Mouse (Mus musculus) lung, embryonic 14.5 days (tissue): ENCODE results near the gene Dennd1b. TPM values are rescaled to one million over a fixed set of nuclear protein-coding genes. Genes with fewer than 3 reads are reported as not detected.
A peak's percentile ranks its signal among the peaks of the same experiment; 100 is the strongest.

Experiments used
- ATAC-seq: fragments of 200-750 bp; cut with Nextera tagmentation; 2 replicates; pipeline ENCODE4 v1.8.0; 2017; ENCODE audit warnings: mild to moderate bottlenecking, moderate TSS enrichment, moderate library complexity; ENCODE audit not compliant: insufficient read depth
- DNase-seq: peaks from one replicate; pipeline ENCODE4 v3.0.0-alpha.2; 2015
- H3K27ac ChIP-seq: fragments of 300-500 bp; sonication (generic); 2 replicates; pipeline ENCODE4 v1.5.1; 2014; ENCODE audit warnings: low read depth, mild to moderate bottlenecking, moderate library complexity
- H3K27me3 ChIP-seq: fragments of 300-500 bp; sonication (generic); 2 replicates; pipeline ENCODE4 v1.6.1; 2014; ENCODE audit warnings: low read length, control low read depth; ENCODE audit not compliant: insufficient read depth
- H3K36me3 ChIP-seq: fragments of 300-500 bp; sonication (generic); 2 replicates; pipeline ENCODE4 v1.6.1; 2014; ENCODE audit warnings: control low read depth; ENCODE audit not compliant: insufficient read depth
- H3K4me1 ChIP-seq: fragments of 300-500 bp; sonication (generic); 2 replicates; pipeline ENCODE4 v1.6.1; 2014; ENCODE audit warnings: antibody characterized with exemption, control low read depth; ENCODE audit not compliant: insufficient read depth
- H3K4me2 ChIP-seq: fragments of 300-500 bp; sonication (generic); 2 replicates; pipeline ENCODE4 v1.6.1; 2014; ENCODE audit warnings: mild to moderate bottlenecking
- H3K4me3 ChIP-seq: fragments of 300-500 bp; sonication (generic); 2 replicates; pipeline ENCODE4 v1.5.1; 2014; ENCODE audit warnings: low read depth, low read length
- H3K9ac ChIP-seq: fragments of 300-500 bp; sonication (generic); 2 replicates; pipeline ENCODE4 v1.6.1; 2014
- H3K9me3 ChIP-seq: fragments of 300-500 bp; sonication (generic); 2 replicates; pipeline ENCODE4 v1.6.1; 2016; ENCODE audit warnings: low read depth, low read length, control low read depth
- CTCF ChIP-seq: IDR thresholded peaks from 2 replicates; pipeline ENCODE4 v1.5.1; 2016; ENCODE audit warnings: antibody characterized with exemption, low read depth
- WGBS: fragments of 180-500 bp; shearing (Covaris S2); extraction: QIAGEN DNeasy Blood & Tissue Kit; methylation state at CpG from one replicate; pipeline ENCODE4 v1.1.7; 2014; 5-methylcytosine and 5-hydroxymethylcytosine counted together
- polyA plus RNA-seq: library from polyadenylated mRNA; unstranded; fragments of >200 nt; fragmentation: Nextera tagmentation; extraction: Ambion mirVana; gene quantifications from 2 replicates; pipeline ENCODE4 v1.2.1, GENCODE M21; 2014

The Dennd1b gene
- polyA plus RNA-seq, 1 experiment from 2014 or later: 10.8 TPM

DNA sequence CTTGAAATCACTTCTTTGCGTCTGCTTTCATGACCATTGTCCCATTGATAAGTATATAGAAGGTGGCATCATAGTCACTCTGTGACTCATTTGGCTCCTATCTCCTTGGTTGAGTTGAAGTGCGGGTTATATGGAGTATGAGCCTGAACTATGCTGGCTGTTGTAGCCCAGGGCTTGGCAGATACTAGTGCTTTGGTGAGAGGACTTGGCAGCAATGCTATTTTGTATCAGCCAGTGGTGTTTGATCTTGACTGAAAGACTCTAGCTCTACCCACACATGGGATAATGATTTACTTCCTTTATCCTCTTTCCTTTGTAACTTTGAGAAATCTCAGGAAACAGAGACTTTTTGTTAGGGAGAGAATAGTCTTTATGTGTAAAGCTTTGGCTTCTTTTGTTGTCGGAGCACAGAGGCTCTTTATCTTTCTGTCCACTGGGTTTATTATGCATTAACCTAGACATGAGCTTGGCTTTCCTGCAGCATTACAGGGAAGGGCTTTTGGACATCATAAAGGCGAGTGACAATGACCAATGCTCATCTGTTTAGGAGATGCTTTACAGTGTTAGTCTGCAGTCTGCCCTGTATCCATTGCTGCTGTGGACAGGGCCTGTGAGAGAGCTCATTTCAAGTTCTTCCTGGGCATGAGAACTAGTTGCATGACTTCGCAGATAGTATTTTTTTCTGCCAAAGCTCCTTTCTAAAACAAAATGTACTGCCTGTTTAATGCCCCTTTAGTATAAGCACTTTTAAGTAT is 29.3 kb downstream of the Dennd1b start:
- 68% methylated on average over 5 of the region's 5 CpGs for WGBS
- no peak overlapping the region for H3K4me3 ChIP-seq
- peak; percentile 45 for DNase-seq
- H3K27ac ChIP-seq: no peak overlapping the region
- no peaks in the 10 kb centered on the region for H3K27me3 ChIP-seq
- no peak for TF ChIP-seq CTCF
- no peak overlapping the region for H3K9ac ChIP-seq
- ATAC-seq: peak; percentile 75
- no peaks in the 10 kb centered on the region for H3K4me1 ChIP-seq
- H3K4me2 ChIP-seq: no peak overlapping the region
- H3K9me3 ChIP-seq: no peaks in the 10 kb centered on the region
- no peaks in the 10 kb centered on the region for H3K36me3 ChIP-seq

GRCm38 (mm10) chr1:138995621-138996380 is 32.6 kb downstream of the Dennd1b start:
- no peak for ATAC-seq
- no peak overlapping the region for H3K4me2 ChIP-seq
- no peaks in the 10 kb centered on the region for H3K4me1 ChIP-seq
- WGBS: 71% methylated on average over 6 of the region's 6 CpGs
- H3K9ac ChIP-seq: no peak overlapping the region
- H3K27me3 ChIP-seq: no peaks in the 10 kb centered on the region
- no peak for DNase-seq
- H3K36me3 ChIP-seq: no peaks in the 10 kb centered on the region
- no peak overlapping the region for H3K4me3 ChIP-seq
- H3K9me3 ChIP-seq: no peaks in the 10 kb centered on the region
- TF ChIP-seq CTCF: no peak
- no peak overlapping the region for H3K27ac ChIP-seq

- Histone ChIP-seq H3K9ac (no peak overlapping the region), H3K9me3 (no peaks in the 10 kb centered on the region), H3K4me3 (no peak overlapping the region), H3K27ac (no peak overlapping the region), H3K27me3 (no peaks in the 10 kb centered on the region), H3K36me3 (no peaks in the 10 kb centered on the region), H3K4me1 (no peaks in the 10 kb centered on the region), H3K4me2 (no peak overlapping the region)
- no peak for TF ChIP-seq CTCF
- 78% methylated on average over 2 of the region's 2 CpGs for WGBS
- ATAC-seq (no peak), DNase-seq (no peak)
Observed at GRCm38 (mm10) chr1:138996663-138997062, 33.4 kb downstream of the Dennd1b start.

- DNase-seq: no peak
- no peak overlapping the region for H3K4me3 ChIP-seq
- TF ChIP-seq CTCF: no peak
Observed at GRCm38 (mm10) chr1:139000675-139001379, 37.6 kb downstream of the Dennd1b start.

DNA sequence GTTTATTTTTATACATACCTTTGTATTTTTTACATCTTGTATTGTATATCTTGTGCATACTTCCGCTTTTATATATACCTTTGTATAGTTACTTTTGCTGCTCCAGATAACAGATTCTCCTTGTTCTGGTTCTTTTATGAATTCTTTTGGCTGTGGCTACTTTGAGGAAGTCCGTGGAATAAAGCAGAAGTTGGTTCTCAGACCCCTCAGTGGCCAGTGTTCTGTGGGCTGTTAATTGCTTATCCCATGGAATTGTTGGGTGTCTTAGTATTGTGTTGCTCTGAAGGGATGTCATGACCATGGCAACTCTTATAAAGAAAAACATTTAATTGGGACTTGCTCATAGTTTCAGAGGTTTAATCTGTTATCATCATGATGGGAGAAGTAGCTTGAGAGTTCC is 40.3 kb downstream of the Dennd1b start:
- no peak overlapping the region for H3K4me3 ChIP-seq
- H3K27ac ChIP-seq: no peak overlapping the region
- H3K9me3 ChIP-seq: no peaks in the 10 kb centered on the region
- no peak for DNase-seq
- TF ChIP-seq CTCF: no peak
- no peaks in the 10 kb centered on the region for H3K27me3 ChIP-seq
- H3K36me3 ChIP-seq: no peaks in the 10 kb centered on the region
- no peaks in the 10 kb centered on the region for H3K4me1 ChIP-seq
- WGBS: 80% methylated on average over 2 of the region's 2 CpGs
- H3K4me2 ChIP-seq: no peak overlapping the region
- H3K9ac ChIP-seq: no peak overlapping the region
- no peak for ATAC-seq

More at GRCm38 (mm10) chr1:139000675-139001379, 37.6 kb downstream of the Dennd1b start:
- H3K27me3 ChIP-seq: no peaks in the 10 kb centered on the region
- H3K4me2 ChIP-seq: no peak overlapping the region
- H3K27ac ChIP-seq: no peak overlapping the region
- WGBS: 55% methylated on average over 9 of the region's 9 CpGs
- H3K9ac ChIP-seq: no peak overlapping the region
- no peaks in the 10 kb centered on the region for H3K4me1 ChIP-seq
- no peak for ATAC-seq
- H3K9me3 ChIP-seq: no peaks in the 10 kb centered on the region
- H3K36me3 ChIP-seq: no peaks in the 10 kb centered on the region

DNA sequence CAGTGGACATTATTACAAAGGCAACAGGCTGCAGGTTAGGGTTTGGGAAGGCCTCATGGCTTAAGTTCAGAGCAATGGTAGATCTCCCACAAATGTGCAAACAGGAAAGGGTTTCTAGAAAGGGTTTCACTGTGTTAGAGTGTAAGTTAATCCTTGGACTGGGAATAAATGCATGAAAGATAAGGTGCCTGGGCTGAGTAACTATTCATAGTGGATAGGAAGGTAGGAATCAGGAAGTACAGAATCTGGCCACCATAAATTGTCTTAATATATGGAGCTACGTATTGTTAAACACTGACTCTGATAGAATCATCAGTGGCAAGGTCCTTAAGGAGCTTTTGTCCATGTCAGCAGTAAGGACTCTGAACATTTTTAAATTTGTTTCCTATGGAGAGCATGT is 42.8 kb downstream of the Dennd1b start:
- H3K9me3 ChIP-seq: no peaks in the 10 kb centered on the region
- H3K4me1 ChIP-seq: no peaks in the 10 kb centered on the region
- no peak overlapping the region for H3K27ac ChIP-seq
- no peaks in the 10 kb centered on the region for H3K27me3 ChIP-seq
- H3K36me3 ChIP-seq: no peaks in the 10 kb centered on the region
- no peak overlapping the region for H3K4me3 ChIP-seq
- H3K4me2 ChIP-seq: no peak overlapping the region
- H3K9ac ChIP-seq: no peak overlapping the region
- 79% methylated on average over 1 of the region's 1 CpGs for WGBS
- no peak for ATAC-seq
- no peak for DNase-seq
- TF ChIP-seq CTCF: no peak

- Histone ChIP-seq H3K9me3 (no peaks in the 10 kb centered on the region), H3K36me3 (no peaks in the 10 kb centered on the region), H3K4me3 (no peak overlapping the region), H3K4me1 (no peaks in the 10 kb centered on the region), H3K9ac (no peak overlapping the region), H3K4me2 (no peak overlapping the region), H3K27me3 (no peaks in the 10 kb centered on the region), H3K27ac (no peak overlapping the region)
- ATAC-seq (no peak), DNase-seq (no peak)
- 81% methylated on average over 3 of the region's 3 CpGs for WGBS
- no peak for TF ChIP-seq CTCF
Observed at GRCm38 (mm10) chr1:139007475-139007874, 44.2 kb downstream of the Dennd1b start.
